Mouse (Mus musculus): Measurements from ENCODE around the gene Ripor1. TPM values are rescaled to one million over a fixed set of nuclear protein-coding genes. Genes with fewer than 3 reads are reported as not detected.

The Ripor1 gene
- polyA plus RNA-seq, 1 experiment from 2014 or later, result 6.2 TPM

DNA sequence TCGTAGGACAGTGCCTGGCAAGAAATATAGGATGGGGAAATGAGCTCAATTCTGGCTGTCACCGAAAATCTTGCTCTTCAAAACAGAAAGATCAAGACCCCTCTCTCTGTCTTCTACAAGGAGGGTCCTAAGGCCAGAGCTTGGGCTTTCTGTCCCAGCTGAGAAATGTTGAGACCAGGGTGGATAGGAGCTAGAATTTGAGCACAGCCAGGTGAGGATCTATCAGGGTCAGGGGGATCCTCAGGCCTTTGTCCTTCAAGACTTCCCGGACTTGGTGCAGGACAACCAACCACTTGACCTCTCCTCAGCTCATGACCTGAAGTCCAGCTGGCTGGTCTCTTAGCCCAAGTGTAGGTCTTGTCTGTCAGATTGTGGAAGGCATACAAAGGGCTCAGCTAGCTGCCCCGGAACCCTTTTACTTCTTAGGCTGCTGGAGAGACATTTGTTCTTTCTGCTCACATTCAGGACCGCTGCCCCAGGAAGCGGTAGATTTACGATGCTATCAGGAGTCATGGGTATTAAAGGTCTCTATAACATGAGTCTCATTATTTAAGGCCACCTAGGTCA lies 18.7 kb downstream of the Ripor1 start:
- no peak for TF ChIP-seq CTCF (IDR thresholded peaks at IDR 0.05; ENCODE audit: low read depth)
- no peak for TF ChIP-seq EP300 (IDR thresholded peaks at IDR 0.05; ENCODE audit: low read depth)
- H3K27ac ChIP-seq (ENCODE audit: low read depth), result peak overlapping the region; percentile 90
- H3K4me3 ChIP-seq (ENCODE audit: low read depth, low read length), result no peak overlapping the region
- peaks cover 29% of the 10 kb centered on the region for H3K36me3 ChIP-seq (replicated peaks; ENCODE audit: insufficient read depth, low read length)
- no peaks in the 10 kb centered on the region for H3K27me3 ChIP-seq (ENCODE audit: insufficient read depth, low read length)
- 64% methylated on average over 7 of the region's 7 CpGs for WGBS (ENCODE audit: insufficient replicate concordance)
- ATAC-seq (no peak), DNase-seq (no peak)
- no peak overlapping the region for H3K4me2 ChIP-seq (ENCODE audit: low read depth, low read length)
- H3K9me3 ChIP-seq (ENCODE audit: low read length), result no peaks in the 10 kb centered on the region
- H3K9ac ChIP-seq (replicated peaks), result no peak overlapping the region; the same call in 1 of the 2 replicates
- H3K4me1 ChIP-seq (ENCODE audit: insufficient read depth), result peaks cover 5% of the 10 kb centered on the region

DNA sequence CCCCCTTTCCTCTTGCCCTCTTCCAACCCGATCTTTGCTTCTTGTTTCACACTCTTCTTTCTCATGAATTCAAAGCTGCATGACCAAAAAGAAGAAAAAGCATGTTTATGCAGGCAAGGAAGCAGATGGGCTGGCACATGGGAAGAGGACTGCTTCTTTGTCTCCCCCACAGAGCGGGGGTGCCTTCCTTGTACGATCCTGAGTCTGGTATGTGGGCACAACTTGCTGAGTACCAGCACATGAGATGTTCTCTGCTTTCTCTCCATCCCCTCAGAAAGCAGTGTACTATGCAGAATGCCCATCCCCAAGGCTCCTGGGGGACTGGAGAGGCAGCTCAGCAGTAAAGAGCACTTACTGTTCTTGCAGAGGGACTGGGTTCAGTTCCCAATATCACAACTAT lies 19.3 kb downstream of the Ripor1 start:
- Histone ChIP-seq H3K4me3 (ENCODE audit: low read depth, low read length) (no peak overlapping the region), H3K4me1 (ENCODE audit: insufficient read depth) (peaks cover 5% of the 10 kb centered on the region), H3K27me3 (ENCODE audit: insufficient read depth, low read length) (no peaks in the 10 kb centered on the region), H3K27ac (ENCODE audit: low read depth) (peak overlapping the region; percentile 56), H3K9ac (replicated peaks) (no peak overlapping the region), H3K36me3 (replicated peaks; ENCODE audit: insufficient read depth, low read length) (peaks cover 22% of the 10 kb centered on the region), H3K9me3 (ENCODE audit: low read length) (no peaks in the 10 kb centered on the region), H3K4me2 (ENCODE audit: low read depth, low read length) (no peak overlapping the region)
- TF ChIP-seq EP300 (IDR thresholded peaks at IDR 0.05; ENCODE audit: low read depth) (no peak), CTCF (IDR thresholded peaks at IDR 0.05; ENCODE audit: low read depth) (no peak)
- no peak for ATAC-seq
- 47% methylated on average over 3 of the region's 3 CpGs for WGBS (ENCODE audit: insufficient replicate concordance)
- no peak for DNase-seq

GRCm38 (mm10) chr8:105624831-105625230 lies 19.8 kb downstream of the Ripor1 start:
- no peak for ATAC-seq
- no peak for TF ChIP-seq EP300 (IDR thresholded peaks at IDR 0.05; ENCODE audit: low read depth)
- no peak for TF ChIP-seq CTCF (IDR thresholded peaks at IDR 0.05; ENCODE audit: low read depth)
- Histone ChIP-seq H3K4me3 (ENCODE audit: low read depth, low read length) (no peak overlapping the region), H3K27me3 (ENCODE audit: insufficient read depth, low read length) (no peaks in the 10 kb centered on the region), H3K36me3 (replicated peaks; ENCODE audit: insufficient read depth, low read length) (peaks cover 18% of the 10 kb centered on the region), H3K9ac (replicated peaks) (no peak overlapping the region), H3K4me1 (ENCODE audit: insufficient read depth) (peaks cover 5% of the 10 kb centered on the region), H3K9me3 (ENCODE audit: low read length) (no peaks in the 10 kb centered on the region), H3K27ac (ENCODE audit: low read depth) (peak overlapping the region; percentile 56; the same call in 1 of the 2 replicates), H3K4me2 (ENCODE audit: low read depth, low read length) (no peak overlapping the region)
- 82% methylated on average over 1 of the region's 1 CpGs for WGBS (ENCODE audit: insufficient replicate concordance)
- no peak for DNase-seq

DNA sequence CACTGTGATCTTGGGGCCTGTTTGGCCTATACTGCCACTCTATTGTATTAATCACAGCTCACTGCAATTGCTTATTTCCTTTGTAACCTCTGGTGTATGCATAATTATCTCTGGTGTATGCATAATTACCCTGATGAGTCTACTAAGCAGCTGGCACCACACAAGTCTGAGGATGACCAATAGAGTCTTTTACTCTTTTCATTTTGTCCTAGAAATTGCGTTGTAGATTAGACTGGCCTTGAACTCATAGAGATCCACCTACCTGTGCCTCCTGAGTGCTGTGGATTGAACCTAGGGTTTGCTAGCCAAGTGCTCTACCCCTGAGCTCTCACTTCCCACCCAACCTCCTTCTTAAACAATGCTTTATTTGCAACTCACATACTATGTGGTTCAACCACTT lies 21.0 kb downstream of the Ripor1 start:
- Histone ChIP-seq H3K9ac (replicated peaks) (no peak overlapping the region), H3K27ac (ENCODE audit: low read depth) (no peak overlapping the region), H3K4me3 (ENCODE audit: low read depth, low read length) (no peak overlapping the region), H3K4me2 (ENCODE audit: low read depth, low read length) (no peak overlapping the region), H3K27me3 (ENCODE audit: insufficient read depth, low read length) (no peaks in the 10 kb centered on the region), H3K4me1 (ENCODE audit: insufficient read depth) (peaks cover 5% of the 10 kb centered on the region), H3K36me3 (replicated peaks; ENCODE audit: insufficient read depth, low read length) (peaks cover 7% of the 10 kb centered on the region), H3K9me3 (ENCODE audit: low read length) (no peaks in the 10 kb centered on the region)
- no peak for ATAC-seq
- no peak for DNase-seq
- TF ChIP-seq CTCF (IDR thresholded peaks at IDR 0.05; ENCODE audit: low read depth), result no peak
- TF ChIP-seq EP300 (IDR thresholded peaks at IDR 0.05; ENCODE audit: low read depth), result no peak
- WGBS (ENCODE audit: insufficient replicate concordance), result 88% methylated on average over 1 of the region's 1 CpGs

- Histone ChIP-seq H3K9ac (replicated peaks) (no peak overlapping the region), H3K27ac (ENCODE audit: low read depth) (no peak overlapping the region), H3K36me3 (replicated peaks; ENCODE audit: insufficient read depth, low read length) (no peaks in the 10 kb centered on the region), H3K4me2 (ENCODE audit: low read depth, low read length) (no peak overlapping the region), H3K4me1 (ENCODE audit: insufficient read depth) (no peaks in the 10 kb centered on the region; the same call in 1 of the 2 replicates), H3K9me3 (ENCODE audit: low read length) (no peaks in the 10 kb centered on the region), H3K4me3 (ENCODE audit: low read depth, low read length) (no peak overlapping the region), H3K27me3 (ENCODE audit: insufficient read depth, low read length) (no peaks in the 10 kb centered on the region)
- no peak for TF ChIP-seq EP300 (IDR thresholded peaks at IDR 0.05; ENCODE audit: low read depth)
- no peak for TF ChIP-seq CTCF (IDR thresholded peaks at IDR 0.05; ENCODE audit: low read depth)
- WGBS (ENCODE audit: insufficient replicate concordance), result 76% methylated on average over 4 of the region's 4 CpGs
- no peak for ATAC-seq
- no peak for DNase-seq
These were observed 24.3 kb downstream of the Ripor1 start for GRCm38 (mm10) chr8:105629337-105629736.

DNA sequence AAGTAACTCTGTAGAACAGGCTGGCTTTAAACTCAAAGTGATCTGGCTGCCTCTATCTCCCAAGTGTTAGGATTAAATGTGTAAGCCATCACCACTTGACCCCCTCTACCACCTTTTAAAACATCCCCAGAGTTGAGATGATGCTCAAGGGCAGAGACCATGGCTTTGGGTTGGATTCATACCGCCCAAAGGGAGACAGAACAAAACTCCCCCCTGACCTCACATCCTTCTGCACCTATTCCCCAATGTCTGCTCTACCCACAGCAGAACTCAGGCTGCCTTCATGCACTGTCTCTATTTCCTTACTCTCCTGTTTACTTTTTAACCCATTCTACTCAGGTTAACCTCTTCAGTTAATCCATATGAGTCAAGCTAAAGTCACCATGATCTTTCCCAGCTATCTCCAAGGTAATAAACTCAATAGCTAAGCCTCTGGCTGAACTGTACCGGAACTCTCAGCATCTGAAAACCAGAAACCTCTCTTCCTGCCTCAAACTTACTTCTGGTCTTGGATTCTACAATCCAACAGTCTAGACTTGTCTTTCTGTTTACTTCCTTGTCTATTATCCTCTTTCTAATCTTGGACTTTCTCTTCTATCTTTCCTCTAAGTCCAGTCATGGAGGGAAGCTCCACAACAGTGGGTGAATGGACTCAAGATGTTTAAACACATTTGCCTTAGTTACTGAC lies 29.9 kb downstream of the Ripor1 start:
- Histone ChIP-seq H3K27me3 (ENCODE audit: insufficient read depth, low read length) (no peaks in the 10 kb centered on the region), H3K9ac (replicated peaks) (peak overlapping the region; percentile 100; the same call in 1 of the 2 replicates), H3K4me3 (ENCODE audit: low read depth, low read length) (peak overlapping the region; percentile 97), H3K4me1 (ENCODE audit: insufficient read depth) (peaks cover 13% of the 10 kb centered on the region), H3K27ac (ENCODE audit: low read depth) (no peak overlapping the region), H3K4me2 (ENCODE audit: low read depth, low read length) (peak overlapping the region; percentile 84), H3K9me3 (ENCODE audit: low read length) (no peaks in the 10 kb centered on the region), H3K36me3 (replicated peaks; ENCODE audit: insufficient read depth, low read length) (no peaks in the 10 kb centered on the region)
- 65% methylated on average over 2 of the region's 2 CpGs for WGBS (ENCODE audit: insufficient replicate concordance)
- TF ChIP-seq EP300 (IDR thresholded peaks at IDR 0.05; ENCODE audit: low read depth) (no peak), CTCF (IDR thresholded peaks at IDR 0.05; ENCODE audit: low read depth) (no peak)
- DNase-seq, result no peak
- no peak for ATAC-seq
